Mouse (Mus musculus): ENCODE measurements around the gene Cypt12. TPM values are rescaled to one million over a fixed set of nuclear protein-coding genes. Genes with fewer than 3 reads are reported as not detected.

The Cypt12 gene
- not detected in 2 replicates for polyA plus RNA-seq (2012; rRNA removed)

GRCm38 (mm10) chr3:17948299-17948698 is at the start of gene Cypt12:
Gene Cypt12, plus strand, starts transcription at chr3:17948410.

All from central nervous system, embryonic 18 days (tissue).